Mouse (Mus musculus) thymus, adult 2 months (tissue): ENCODE results near the gene Rbm39.

Experiments used
- CTCF ChIP-seq: fragments of 200-500 bp; IDR thresholded peaks from 2 replicates; pipeline ENCODE4 v1.5.1; 2012; ENCODE audit warnings: mild to moderate bottlenecking, control low read depth, low read length, moderate library complexity, borderline replicate concordance; ENCODE audit not compliant: control insufficient read depth, poor library complexity, insufficient read depth; ENCODE audit errors: extremely low read depth
- POLR2A ChIP-seq: fragments of 200-500 bp; IDR thresholded peaks from 2 replicates; pipeline ENCODE4 v1.6.1; 2012; ENCODE audit warnings: mild to moderate bottlenecking, low read length, control low read depth, moderate library complexity; ENCODE audit not compliant: control insufficient read depth, poor library complexity, insufficient read depth; ENCODE audit errors: extremely low read depth

GRCm38 (mm10) chr2:156165478-156165877, 14.6 kb downstream of the Rbm39 start:
- no peak for TF ChIP-seq CTCF
- no peak for TF ChIP-seq POLR2A
